Mouse (Mus musculus): ENCODE measurements around the gene Tspan12. TPM values are rescaled to one million over a fixed set of nuclear protein-coding genes. Genes with fewer than 3 reads are reported as not detected.

Tspan12 gene
- polyA plus RNA-seq, 1 experiment from 2014 or later, result 54.8 TPM

DNA sequence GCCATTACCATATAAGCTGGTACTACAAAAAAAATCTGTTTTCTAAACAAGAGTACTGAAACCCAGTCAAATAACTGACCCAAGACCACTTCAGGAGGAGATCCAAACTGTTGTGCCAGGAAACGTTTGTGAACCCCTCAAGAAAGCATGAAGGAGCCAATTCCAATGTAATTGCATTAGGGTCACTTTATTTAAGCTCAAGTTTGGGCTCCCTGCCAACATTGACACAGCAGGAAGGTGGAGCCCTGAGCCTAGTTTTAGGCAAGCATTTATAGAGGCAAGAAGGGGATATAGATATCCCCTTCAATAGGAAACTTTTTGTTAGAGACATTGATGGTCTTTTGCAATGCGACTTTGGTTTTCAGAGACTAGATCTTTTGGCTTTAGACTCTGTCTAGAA is 111.7 kb downstream of the Tspan12 start:
- H3K4me1 ChIP-seq, result no peaks in the 10 kb centered on the region

DNA sequence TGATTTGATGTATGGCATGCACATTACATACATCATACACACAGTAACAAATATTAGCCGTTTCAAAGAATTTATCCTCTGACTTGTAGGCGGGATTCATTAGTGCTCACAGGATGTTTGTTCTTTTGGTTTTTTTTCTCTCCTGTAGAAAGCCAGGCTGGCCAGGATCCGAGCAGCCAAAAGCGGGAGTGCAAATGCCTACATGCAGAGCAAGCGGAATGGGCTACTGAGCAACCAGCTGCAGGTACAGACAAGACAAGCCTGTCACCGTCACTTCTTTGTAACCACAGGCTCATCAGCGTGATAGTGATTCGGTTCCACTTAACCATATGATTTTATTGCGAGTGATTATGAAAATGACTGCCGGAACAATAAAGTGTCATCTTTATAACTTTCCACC is 130.1 kb downstream of the Tspan12 start:
- Histone ChIP-seq H3K27me3 (ENCODE audit: low read depth, poor library complexity, severe bottlenecking) (no peaks in the 10 kb centered on the region), H3K9me3 (replicated peaks) (no peaks in the 10 kb centered on the region), H3K4me1 (no peaks in the 10 kb centered on the region), H3K4me3 (no peak overlapping the region), H3K36me3 (no peaks in the 10 kb centered on the region), H3K27ac (replicated peaks) (no peak overlapping the region)
- WGBS, result 90% methylated on average over 10 of the region's 10 CpGs
- DNase-seq (ENCODE audit: low spot score), result no peak

More for the DNA sequence above, 111.7 kb downstream of the Tspan12 start:
- DNase-seq (ENCODE audit: low spot score), result no peak
- Histone ChIP-seq H3K9me3 (replicated peaks) (no peaks in the 10 kb centered on the region), H3K4me3 (no peak overlapping the region), H3K27me3 (ENCODE audit: low read depth, poor library complexity, severe bottlenecking) (no peaks in the 10 kb centered on the region), H3K36me3 (no peaks in the 10 kb centered on the region), H3K27ac (replicated peaks) (no peak overlapping the region)
- WGBS, result 71% methylated on average over 2 of the region's 2 CpGs

Other genes with a start within 250 kb of the Tspan12 start
- gene Ing3, start 97.1 kb upstream of the Tspan12 start, polyA plus RNA-seq (2016; fragmentation: Nextera tagmentation; extraction: Ambion mirVana), result 55.8 and 56.5 TPM in 2 replicates
- 10.0 and 10.4 TPM in 2 replicates for gene Cped1, start 133.4 kb upstream of the Tspan12 start, polyA plus RNA-seq (2016; fragmentation: Nextera tagmentation; extraction: Ambion mirVana)

Measured in midbrain, embryonic 10.5 days (tissue).